Mouse (Mus musculus) hindbrain, embryonic 16.5 days (tissue): ENCODE measurements around the gene Tgfbi. TPM values are rescaled to one million over a fixed set of nuclear protein-coding genes. Genes with fewer than 3 reads are reported as not detected.
A peak's percentile ranks its signal among the peaks of the same experiment; 100 is the strongest.

Experiments used
- ATAC-seq: fragments of 200-750 bp; cut with Nextera tagmentation; 2 replicates; pipeline ENCODE4 v1.8.0; 2017; ENCODE audit warnings: moderate TSS enrichment, moderate library complexity
- H3K27ac ChIP-seq: fragments of 300-500 bp; sonication (generic); 2 replicates; pipeline ENCODE4 v1.5.1; 2014; ENCODE audit warnings: low read depth, mild to moderate bottlenecking, control low read depth, low read length, moderate library complexity
- H3K27me3 ChIP-seq: fragments of 300-500 bp; sonication (generic); replicated peaks from 2 replicates; pipeline ENCODE4 v1.6.1; 2014; ENCODE audit warnings: low read length; ENCODE audit not compliant: control insufficient read depth, insufficient read depth
- H3K36me3 ChIP-seq: fragments of 300-500 bp; sonication (generic); 2 replicates; pipeline ENCODE4 v1.6.1; 2014; ENCODE audit warnings: mild to moderate bottlenecking, low read length, moderate library complexity, mixed read lengths; ENCODE audit not compliant: control insufficient read depth, insufficient read depth
- H3K4me1 ChIP-seq: fragments of 300-500 bp; sonication (generic); 2 replicates; pipeline ENCODE4 v1.6.1; 2014; ENCODE audit warnings: low read depth, low read length; ENCODE audit not compliant: control insufficient read depth, insufficient read depth
- H3K4me2 ChIP-seq: fragments of 300-500 bp; sonication (generic); 2 replicates; pipeline ENCODE4 v1.6.1; 2014; ENCODE audit warnings: mild to moderate bottlenecking, low read length, control low read depth, moderate library complexity
- H3K4me3 ChIP-seq: fragments of 300-500 bp; sonication (generic); 2 replicates; pipeline ENCODE4 v1.5.1; 2014; ENCODE audit warnings: mild to moderate bottlenecking, low read length, control low read depth, moderate library complexity
- H3K9ac ChIP-seq: fragments of 300-500 bp; sonication (generic); 2 replicates; pipeline ENCODE4 v1.6.1; 2014; ENCODE audit warnings: low read depth, mild to moderate bottlenecking, control low read depth, low read length, moderate library complexity
- H3K9me3 ChIP-seq: fragments of 300-500 bp; sonication (generic); 2 replicates; pipeline ENCODE4 v1.6.1; 2014; ENCODE audit warnings: mild to moderate bottlenecking, low read length, moderate library complexity; ENCODE audit not compliant: control insufficient read depth
- WGBS: fragments of 180-500 bp; shearing (Covaris S2); extraction: QIAGEN DNeasy Blood & Tissue Kit; methylation state at CpG from one replicate; pipeline ENCODE4 v1.1.7; 2014; 5-methylcytosine and 5-hydroxymethylcytosine counted together
- polyA plus RNA-seq: library from polyadenylated mRNA; unstranded; fragments of >200 nt; fragmentation: Nextera tagmentation; extraction: Ambion mirVana; gene quantifications from 2 replicates; pipeline ENCODE4 v1.2.1, GENCODE M21; 2015

Gene Tgfbi
- polyA plus RNA-seq, 1 experiment from 2014 or later, result 6.3 TPM

- no peak overlapping the region for H3K27ac ChIP-seq
- H3K9ac ChIP-seq, result no peak overlapping the region
- no peaks in the 10 kb centered on the region for H3K36me3 ChIP-seq
- no peak overlapping the region for H3K4me2 ChIP-seq
- 93% methylated on average over 5 of the region's 5 CpGs for WGBS
- H3K4me1 ChIP-seq, result peaks cover 5% of the 10 kb centered on the region
- no peak overlapping the region for H3K4me3 ChIP-seq
- no peak for ATAC-seq
- H3K9me3 ChIP-seq, result no peaks in the 10 kb centered on the region
- H3K27me3 ChIP-seq, result no peaks in the 10 kb centered on the region
Observed at GRCm38 (mm10) chr13:56593196-56593595, 16.1 kb upstream of the Tgfbi start.

GRCm38 (mm10) chr13:56593961-56594391 lies 15.3 kb upstream of the Tgfbi start:
- no peaks in the 10 kb centered on the region for H3K36me3 ChIP-seq
- H3K27ac ChIP-seq, result no peak overlapping the region
- H3K9ac ChIP-seq, result no peak overlapping the region
- no peaks in the 10 kb centered on the region for H3K27me3 ChIP-seq
- no peaks in the 10 kb centered on the region for H3K9me3 ChIP-seq
- H3K4me1 ChIP-seq, result peaks cover 6% of the 10 kb centered on the region
- no peak overlapping the region for H3K4me2 ChIP-seq
- ATAC-seq, result 0 out of 2 replicates have a peak, but pooled peaks have one; percentile 41
- WGBS, result 67% methylated on average over 7 of the region's 7 CpGs
- H3K4me3 ChIP-seq, result no peak overlapping the region

- no peak overlapping the region for H3K27ac ChIP-seq
- no peak overlapping the region for H3K4me2 ChIP-seq
- no peak for ATAC-seq
- peaks cover 6% of the 10 kb centered on the region for H3K4me1 ChIP-seq
- 78% methylated on average over 8 of the region's 8 CpGs for WGBS
- H3K9ac ChIP-seq, result no peak overlapping the region
- no peaks in the 10 kb centered on the region for H3K27me3 ChIP-seq
- H3K9me3 ChIP-seq, result no peaks in the 10 kb centered on the region
- no peaks in the 10 kb centered on the region for H3K36me3 ChIP-seq
- H3K4me3 ChIP-seq, result no peak overlapping the region
Observed at GRCm38 (mm10) chr13:56595246-56595645, 14.1 kb upstream of the Tgfbi start.

DNA sequence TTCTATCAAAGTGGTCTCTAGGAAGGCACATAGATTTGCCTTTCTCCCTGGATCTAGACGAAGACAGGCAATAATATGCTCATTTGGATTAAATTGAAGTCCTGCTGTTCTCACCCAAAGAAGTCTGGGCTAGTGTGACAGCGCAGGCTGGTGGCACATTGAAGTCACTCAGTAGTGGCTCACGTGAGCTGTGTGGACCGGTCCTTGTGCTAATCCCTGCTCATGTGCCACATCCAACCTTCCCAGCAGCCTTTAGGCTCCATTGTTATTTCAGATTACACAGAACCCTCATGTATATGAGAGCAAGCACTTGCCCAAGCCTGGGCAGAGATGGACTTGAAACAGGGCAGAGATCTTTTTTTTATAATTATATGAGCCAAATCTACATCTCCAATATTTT lies 12.0 kb upstream of the Tgfbi start:
- Histone ChIP-seq H3K27ac (no peak overlapping the region), H3K27me3 (no peaks in the 10 kb centered on the region), H3K4me3 (no peak overlapping the region), H3K4me2 (no peak overlapping the region), H3K9ac (no peak overlapping the region), H3K36me3 (no peaks in the 10 kb centered on the region), H3K9me3 (no peaks in the 10 kb centered on the region), H3K4me1 (peaks cover 11% of the 10 kb centered on the region)
- peak; percentile 60; the same call in 1 of the 2 replicates for ATAC-seq
- 51% methylated on average over 4 of the region's 4 CpGs for WGBS

DNA sequence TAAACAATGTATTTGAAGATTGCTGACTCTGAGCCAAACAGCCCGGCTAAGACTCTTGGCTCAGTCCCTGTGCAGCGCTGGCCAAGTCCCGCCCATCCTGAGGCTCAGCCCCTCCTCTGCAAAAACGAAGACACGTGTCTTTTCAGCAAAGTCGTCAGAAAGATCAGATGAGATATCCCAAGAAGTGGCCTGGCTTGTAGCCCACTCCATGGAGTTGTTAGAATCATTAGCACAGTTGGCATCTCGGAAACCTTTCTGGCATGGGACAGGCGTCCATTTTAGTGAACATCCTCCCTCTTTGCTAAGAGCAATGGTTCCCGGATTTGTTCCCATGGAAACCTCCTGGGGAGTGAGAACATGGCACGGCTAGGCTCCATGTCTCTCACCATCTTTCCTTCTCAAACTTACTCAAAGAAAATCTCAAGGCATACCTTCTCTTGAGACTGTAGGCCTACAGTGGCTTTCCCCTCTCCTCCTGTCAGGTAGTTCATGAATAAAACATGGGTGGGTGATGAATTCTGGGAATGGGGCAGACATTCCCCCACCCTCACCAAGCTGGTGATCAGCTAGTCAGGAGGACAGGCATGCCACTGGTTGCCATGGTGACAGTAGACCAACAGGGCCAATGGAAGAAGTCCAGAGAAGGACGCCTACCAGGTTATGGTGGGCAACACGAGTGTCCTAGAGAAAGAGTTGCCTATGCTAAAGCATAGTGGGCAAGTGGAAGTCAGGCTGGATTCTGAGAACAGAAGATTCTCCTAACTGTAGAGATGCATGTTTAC lies 11.3 kb upstream of the Tgfbi start:
- no peaks in the 10 kb centered on the region for H3K36me3 ChIP-seq
- H3K9ac ChIP-seq, result no peak overlapping the region
- H3K27me3 ChIP-seq, result no peaks in the 10 kb centered on the region
- H3K9me3 ChIP-seq, result no peaks in the 10 kb centered on the region
- no peak overlapping the region for H3K27ac ChIP-seq
- H3K4me3 ChIP-seq, result no peak overlapping the region
- peak overlapping the region; percentile 28 for H3K4me2 ChIP-seq
- 30% methylated on average over 12 of the region's 12 CpGs for WGBS
- peak; percentile 65 for ATAC-seq
- H3K4me1 ChIP-seq, result peaks cover 11% of the 10 kb centered on the region

DNA sequence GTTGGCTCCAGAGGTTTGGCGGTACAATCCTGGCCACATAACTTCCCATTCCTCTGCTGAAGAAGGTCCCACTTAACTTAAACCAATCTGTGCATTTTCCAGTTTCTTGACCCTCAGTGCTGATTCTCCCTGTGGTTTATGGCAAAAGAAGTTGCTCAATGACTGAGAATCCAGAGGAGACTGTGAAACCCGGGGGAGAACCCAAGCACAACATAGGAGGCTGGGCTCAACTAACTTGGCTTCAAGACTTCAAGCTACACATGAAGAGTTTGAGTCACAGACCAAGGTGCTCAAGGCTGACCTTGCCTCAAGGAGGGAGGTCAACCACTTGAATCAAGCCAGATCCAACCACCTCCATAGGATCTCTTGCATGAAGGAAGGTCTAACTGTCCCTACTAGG lies 9.8 kb upstream of the Tgfbi start:
- no peak overlapping the region for H3K4me3 ChIP-seq
- H3K36me3 ChIP-seq, result no peaks in the 10 kb centered on the region
- H3K4me2 ChIP-seq, result no peak overlapping the region
- no peak overlapping the region for H3K9ac ChIP-seq
- ATAC-seq, result no peak
- WGBS, result 95% methylated on average over 2 of the region's 2 CpGs
- H3K27ac ChIP-seq, result no peak overlapping the region
- H3K27me3 ChIP-seq, result no peaks in the 10 kb centered on the region
- no peaks in the 10 kb centered on the region for H3K9me3 ChIP-seq
- H3K4me1 ChIP-seq, result peaks cover 11% of the 10 kb centered on the region

DNA sequence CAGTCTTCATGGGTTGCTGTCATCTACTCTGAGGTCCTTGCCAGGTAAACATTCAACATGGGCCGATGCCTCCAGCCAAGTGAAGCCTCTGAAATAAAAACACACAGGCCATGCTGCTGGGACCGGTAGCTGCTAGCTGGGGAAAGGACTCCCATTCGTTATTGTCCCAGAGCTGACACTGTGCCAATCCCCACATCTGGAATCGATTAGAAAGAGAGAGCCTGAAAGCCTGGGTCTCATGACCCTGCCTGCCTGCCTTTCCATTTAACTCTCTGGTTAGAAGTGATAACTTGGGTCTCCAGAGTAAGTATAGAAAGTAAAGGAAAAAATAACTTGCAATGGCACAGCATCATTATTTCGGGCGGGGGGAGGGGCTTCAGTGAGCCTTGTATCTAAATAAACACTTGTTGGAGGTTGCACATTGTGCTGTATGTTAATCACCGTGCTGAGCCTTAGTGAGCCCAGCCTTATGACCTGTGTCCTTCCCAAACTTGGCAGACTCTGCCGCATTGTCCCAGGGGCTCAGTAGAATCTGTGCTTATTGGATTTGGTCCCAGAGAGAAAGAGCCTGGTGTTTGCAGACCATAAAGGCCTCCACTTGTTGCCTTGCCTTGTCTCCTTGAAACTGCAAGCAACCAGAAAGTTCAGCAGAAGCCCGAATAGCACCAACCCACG lies 9.0 kb upstream of the Tgfbi start:
- Histone ChIP-seq H3K4me3 (no peak overlapping the region), H3K4me2 (no peak overlapping the region), H3K27me3 (no peaks in the 10 kb centered on the region; the same call in 1 of the 2 replicates), H3K9me3 (no peaks in the 10 kb centered on the region), H3K36me3 (no peaks in the 10 kb centered on the region), H3K27ac (no peak overlapping the region), H3K9ac (no peak overlapping the region), H3K4me1 (peaks cover 11% of the 10 kb centered on the region)
- WGBS, result 64% methylated on average over 10 of the region's 10 CpGs
- no peak for ATAC-seq

GRCm38 (mm10) chr13:56601199-56601598 lies 8.1 kb upstream of the Tgfbi start:
- Histone ChIP-seq H3K27me3 (no peaks in the 10 kb centered on the region; the same call in 1 of the 2 replicates), H3K27ac (no peak overlapping the region), H3K9ac (no peak overlapping the region), H3K36me3 (no peaks in the 10 kb centered on the region), H3K4me1 (peaks cover 11% of the 10 kb centered on the region), H3K9me3 (no peaks in the 10 kb centered on the region), H3K4me2 (no peak overlapping the region), H3K4me3 (no peak overlapping the region)
- ATAC-seq, result peak; percentile 40; the same call in 1 of the 2 replicates
- WGBS, result 25% methylated on average over 11 of the region's 11 CpGs

GRCm38 (mm10) chr13:56605503-56605902 lies 3.8 kb upstream of the Tgfbi start:
- WGBS, result 91% methylated on average over 9 of the region's 9 CpGs
- Histone ChIP-seq H3K36me3 (no peaks in the 10 kb centered on the region), H3K4me2 (no peak overlapping the region), H3K9me3 (no peaks in the 10 kb centered on the region), H3K27me3 (peaks cover 15% of the 10 kb centered on the region), H3K27ac (no peak overlapping the region), H3K4me3 (no peak overlapping the region), H3K4me1 (peaks cover 16% of the 10 kb centered on the region), H3K9ac (no peak overlapping the region)
- no peak for ATAC-seq
